ENCODE assay signal across 8 mouse cellular contexts in genomic region chr16:38090341-38091005, GRCm38 (mm10). TPM values are rescaled to one million over a fixed set of nuclear protein-coding genes. Genes with fewer than 3 reads are reported as not detected.
DNase-seq lines count a peak whose midpoint lies in the region; ATAC-seq and TF ChIP-seq lines count a peak whose summit lies in the region.

No protein-coding gene starts in this region.

- peak overlapping the region; percentile 98 for H3K4me3 ChIP-seq in left cerebral cortex, adult 2 months
- H3K4me3 ChIP-seq in heart, embryonic 14.5 days (ENCODE audit: control insufficient read depth in 1 of 2, insufficient read depth in 1 of 2, low read depth in 1 of 2, low read length in 2 of 2), result peak overlapping the region; percentile 76 to 95
- peak overlapping the region; percentile 84 to 85 for H3K4me3 ChIP-seq in liver, embryonic 14.5 days (ENCODE audit: insufficient read depth in 1 of 2, low read depth in 2 of 2, low read length in 2 of 2)
- H3K4me3 ChIP-seq in stomach, embryonic 15.5 days (replicated peaks), result peak overlapping the region; percentile 76

- no peaks in the 10 kb centered on the region for H3K9me3 ChIP-seq in heart, embryonic 14.5 days (ENCODE audit: control insufficient read depth, low read length)
- no peaks in the 10 kb centered on the region for H3K9me3 ChIP-seq in liver, embryonic 14.5 days (ENCODE audit: control insufficient read depth, low read length)
- no peaks in the 10 kb centered on the region for H3K9me3 ChIP-seq in stomach, embryonic 15.5 days

- no peak for TF ChIP-seq CTCF in left cerebral cortex, adult 2 months (IDR thresholded peaks at IDR 0.05)
- no peak for TF ChIP-seq CTCF in brain, embryonic 14.5 days (IDR thresholded peaks at IDR 0.05; ENCODE audit: borderline replicate concordance, extremely low read depth, insufficient read depth, insufficient read length)
- no peak for TF ChIP-seq CTCF in liver, embryonic 14.5 days (IDR thresholded peaks at IDR 0.05; ENCODE audit: low read depth)

- TF ChIP-seq EP300 in liver, embryonic 14.5 days (IDR thresholded peaks at IDR 0.05; ENCODE audit: low read depth), result no peak

- peak overlapping the region; percentile 92 for H3K4me2 ChIP-seq in heart, embryonic 14.5 days (ENCODE audit: low read length)
- peak overlapping the region; percentile 87 for H3K4me2 ChIP-seq in liver, embryonic 14.5 days (ENCODE audit: low read depth)
- peak overlapping the region; percentile 68 for H3K4me2 ChIP-seq in stomach, embryonic 15.5 days

- peaks cover 10% of the 10 kb centered on the region for H3K36me3 ChIP-seq in heart, embryonic 14.5 days (ENCODE audit: control insufficient read depth, insufficient read depth, low read length)
- H3K36me3 ChIP-seq in liver, embryonic 14.5 days (replicated peaks; ENCODE audit: control insufficient read depth, insufficient read depth, low read depth), result no peaks in the 10 kb centered on the region
- no peaks in the 10 kb centered on the region for H3K36me3 ChIP-seq in stomach, embryonic 15.5 days

- H3K27ac ChIP-seq in left cerebral cortex, adult 2 months, result peak overlapping the region; percentile 99
- peak overlapping the region; percentile 32 to 100 for H3K27ac ChIP-seq in heart, embryonic 14.5 days (replicated peaks in 1 of 2; ENCODE audit: control insufficient read depth in 1 of 2, insufficient read depth in 1 of 2, low read depth in 2 of 2, low read length in 2 of 2)
- H3K27ac ChIP-seq in liver, embryonic 14.5 days, result peak overlapping the region; percentile 55
- peak overlapping the region; percentile 2; the same call in 1 of the 2 replicates for H3K27ac ChIP-seq in stomach, embryonic 15.5 days

- ATAC-seq in heart, embryonic 14.5 days (ENCODE audit: insufficient number of reproducible peaks, insufficient read depth, low FRiP score, low read depth), result no peak
- no peak for ATAC-seq in liver, embryonic 14.5 days (ENCODE audit: insufficient read depth)
- no peak for ATAC-seq in stomach, embryonic 15.5 days (ENCODE audit: insufficient read depth, low FRiP score, low read depth)

- peaks cover 4 to 33% of the 10 kb centered on the region in 2 experiments for H3K4me1 ChIP-seq in heart, embryonic 14.5 days (ENCODE audit: control insufficient read depth in 2 of 2, insufficient read depth in 2 of 2, low read length in 2 of 2)
- peaks cover 15 to 16% of the 10 kb centered on the region in 2 experiments for H3K4me1 ChIP-seq in liver, embryonic 14.5 days (replicated peaks; ENCODE audit: control insufficient read depth in 2 of 2, insufficient read depth in 2 of 2, low read length in 1 of 2)
- peaks cover 10% of the 10 kb centered on the region; the same call in 1 of the 2 replicates for H3K4me1 ChIP-seq in stomach, embryonic 15.5 days

- TF ChIP-seq POLR2A in brain, embryonic 14.5 days (IDR thresholded peaks at IDR 0.05; ENCODE audit: borderline replicate concordance, extremely low read depth, insufficient read depth, insufficient read length, poor library complexity, severe bottlenecking), result no peak

- H3K27me3 ChIP-seq in heart, embryonic 14.5 days (ENCODE audit: control insufficient read depth, insufficient read depth, low read length), result no peaks in the 10 kb centered on the region
- H3K27me3 ChIP-seq in liver, embryonic 14.5 days (ENCODE audit: control insufficient read depth, insufficient read depth, low read length), result no peaks in the 10 kb centered on the region
- H3K27me3 ChIP-seq in stomach, embryonic 15.5 days (replicated peaks), result no peaks in the 10 kb centered on the region

- under 1% methylated on average over 17 of the region's 17 CpGs for WGBS in heart, embryonic 14.5 days
- WGBS in liver, embryonic 14.5 days (ENCODE audit: insufficient replicate concordance), result under 1% methylated on average over 17 of the region's 17 CpGs
- WGBS in stomach, embryonic 15.5 days, result under 1% methylated on average over 17 of the region's 17 CpGs

- H3K9ac ChIP-seq in heart, embryonic 14.5 days (ENCODE audit: low read length), result peak overlapping the region; percentile 98
- H3K9ac ChIP-seq in liver, embryonic 14.5 days (replicated peaks), result peak overlapping the region; percentile 98
- peak overlapping the region; percentile 85; the same call in 1 of the 2 replicates for H3K9ac ChIP-seq in stomach, embryonic 15.5 days

- DNase-seq in left cerebral cortex, adult 2 months (ENCODE audit: extremely low spot score in 1 of 2, low spot score in 2 of 2), result no peak
- no peak for DNase-seq in left cerebral cortex, postnatal 10 days (ENCODE audit: extremely low spot score in 1 of 2, low spot score in 2 of 2)
- DNase-seq in brain, embryonic 14.5 days (ENCODE audit: low read depth), result peak; percentile 53
- peak in 1 of 3 experiments; percentile 26 for DNase-seq in liver, embryonic 14.5 days (ENCODE audit: low read depth in 3 of 3, low spot score in 3 of 3)
- DNase-seq in left cerebral cortex, postnatal 25 days (ENCODE audit: low spot score in 2 of 2), result no peak
- DNase-seq in layer of hippocampus, postnatal 14 days (ENCODE audit: low spot score in 2 of 2), result no peak

- intact Hi-C loops in left cerebral cortex, adult 2 months (cut with DNase I), result loop anchor here (2.0 kb wide), 1 partner anchor 44 kb away; no protein-coding TSS in a partner anchor
- intact Hi-C loops in left cerebral cortex, postnatal 10 days (cut with DNase I), result loop anchor here (2.0 kb wide), 1 partner anchor 106 kb away; no protein-coding TSS in a partner anchor
- intact Hi-C loops in left cerebral cortex, postnatal 25 days (cut with DNase I), result loop anchor here (5.0 kb wide), 1 partner anchor 47 kb away; no protein-coding TSS in a partner anchor

RNA-seq across cellular contexts. Expression of gene Gsk3b, which starts 1.7 kb away (rescaled TPM):
- total RNA-seq in left cerebral cortex, adult 2 months (2021), result 100 to 1,000 TPM; 179 to 181 TPM
- 100 to 1,000 TPM; 254 to 256 TPM for total RNA-seq in left cerebral cortex, postnatal 10 days (2021)
- 38.4 and 72.8 TPM in 2 replicates for polyA plus RNA-seq in brain, embryonic 14.5 days (2012; rRNA removed)
- polyA plus RNA-seq in heart, embryonic 14.5 days (2014; fragmentation: Nextera tagmentation; extraction: Ambion mirVana), result 44.1 and 49.9 TPM in 2 replicates
- 2.9 TPM in 2 replicates for polyA plus RNA-seq in liver, embryonic 14.5 days (2012; rRNA removed)
- 10.3 and 10.8 TPM in 2 replicates for polyA plus RNA-seq in liver, embryonic 14.5 days (2014; fragmentation: Nextera tagmentation; extraction: Ambion mirVana)
- 54.0 and 54.2 TPM in 2 replicates for polyA plus RNA-seq in stomach, embryonic 15.5 days (2015; fragmentation: Nextera tagmentation; extraction: Ambion mirVana)
- total RNA-seq in left cerebral cortex, postnatal 25 days (2021), result 100 to 1,000 TPM; 177 TPM
- total RNA-seq in layer of hippocampus, postnatal 14 days (2021), result 100 to 1,000 TPM; 189 to 199 TPM

Comparison
In these comparisons a context has a peak if more than half of its experiments do, and no peak if none do; other contexts are left out.
1. H3K27ac ChIP-seq: peak in every context shown above with its lines; median percentile 99 in left cerebral cortex, adult 2 months; 66 in heart, embryonic 14.5 days; 55 in liver, embryonic 14.5 days; 2 in stomach, embryonic 15.5 days.